Mouse (Mus musculus): Measurements from ENCODE around the gene Fars2. TPM values are rescaled to one million over a fixed set of nuclear protein-coding genes. Genes with fewer than 3 reads are reported as not detected.

The Fars2 gene
- polyA plus RNA-seq, 1 experiment from 2014 or later: 31.7 TPM

DNA sequence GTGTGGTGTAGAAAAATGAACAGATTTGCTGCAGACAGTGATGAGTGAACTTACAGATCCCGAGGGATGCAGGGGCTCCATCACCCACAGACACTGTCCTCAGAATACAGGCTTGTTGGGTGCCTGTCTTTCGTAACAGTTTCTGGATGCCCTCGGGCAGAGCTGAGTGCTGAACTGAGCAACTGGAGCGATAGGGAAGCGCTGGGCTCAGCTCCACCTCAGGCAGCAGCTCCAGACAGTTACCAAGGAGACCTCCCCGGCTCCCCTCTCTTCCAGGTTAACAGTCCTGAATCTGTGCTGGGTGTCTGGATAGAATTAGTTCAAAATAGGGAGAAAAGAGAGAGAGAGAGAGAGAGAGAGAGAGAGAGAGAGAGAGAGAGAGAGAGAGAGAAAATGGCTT, 433.5 kb downstream of the Fars2 start:
- WGBS: 57% methylated on average over 6 of the region's 6 CpGs
- H3K36me3 ChIP-seq (ENCODE audit: control insufficient read depth, insufficient read depth, low read length): no peaks in the 10 kb centered on the region
- no peak overlapping the region for H3K9ac ChIP-seq (ENCODE audit: low read length)
- no peaks in the 10 kb centered on the region for H3K27me3 ChIP-seq (ENCODE audit: control insufficient read depth, insufficient read depth, low read length)
- H3K4me2 ChIP-seq (ENCODE audit: low read depth, low read length, severe bottlenecking): no peak overlapping the region
- peaks cover 2% of the 10 kb centered on the region; the same call in 1 of the 2 replicates for H3K4me1 ChIP-seq (replicated peaks; ENCODE audit: control insufficient read depth, insufficient read depth, low read length)
- ATAC-seq (replicated peaks; ENCODE audit: low FRiP score) (no peak), DNase-seq (ENCODE audit: low spot score) (no peak)
- H3K4me3 ChIP-seq (ENCODE audit: low read depth, low read length): no peak overlapping the region
- H3K27ac ChIP-seq (ENCODE audit: low read depth, low read length): no peak overlapping the region
- H3K9me3 ChIP-seq (ENCODE audit: control insufficient read depth, low read length): no peaks in the 10 kb centered on the region

DNA sequence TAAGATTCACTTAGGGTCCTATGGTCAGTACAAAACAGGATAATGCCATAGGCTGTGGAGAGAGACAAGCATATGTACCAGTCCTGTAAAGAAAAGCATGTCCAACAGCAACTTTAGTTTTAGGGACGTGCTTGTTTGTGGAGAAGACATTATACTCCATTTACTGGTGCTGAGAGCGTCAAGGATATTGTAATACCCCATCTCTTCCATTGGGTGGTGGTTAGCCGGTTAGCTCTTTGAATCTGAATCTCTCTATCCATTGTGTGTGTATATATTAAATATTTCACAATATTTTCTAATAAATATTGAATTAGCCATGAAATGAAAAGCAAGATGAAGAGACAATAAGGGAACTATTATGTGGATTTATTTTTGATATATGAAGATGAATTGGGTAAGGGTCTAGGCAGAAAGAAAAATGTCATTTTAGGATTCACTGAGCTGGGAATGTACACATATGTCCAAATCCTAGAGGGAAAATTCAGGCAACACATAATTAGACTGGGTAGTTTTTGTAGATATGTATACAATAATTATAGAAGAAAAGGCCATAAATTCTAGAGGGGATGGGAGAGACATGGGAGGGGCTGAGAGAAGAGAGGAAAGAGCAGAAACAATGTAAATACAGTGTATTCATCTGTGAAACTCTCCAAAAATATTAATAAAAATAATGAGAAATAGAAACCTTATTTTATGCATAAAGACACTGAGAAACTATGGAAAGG, 435.5 kb downstream of the Fars2 start:
- H3K36me3 ChIP-seq (ENCODE audit: control insufficient read depth, insufficient read depth, low read length): no peaks in the 10 kb centered on the region
- no peaks in the 10 kb centered on the region for H3K9me3 ChIP-seq (ENCODE audit: control insufficient read depth, low read length)
- no peak for ATAC-seq (replicated peaks; ENCODE audit: low FRiP score)
- DNase-seq (ENCODE audit: low spot score): no peak
- H3K27me3 ChIP-seq (ENCODE audit: control insufficient read depth, insufficient read depth, low read length): no peaks in the 10 kb centered on the region
- H3K4me3 ChIP-seq (ENCODE audit: low read depth, low read length): no peak overlapping the region
- H3K4me2 ChIP-seq (ENCODE audit: low read depth, low read length, severe bottlenecking): no peak overlapping the region
- peaks cover 2% of the 10 kb centered on the region; the same call in 1 of the 2 replicates for H3K4me1 ChIP-seq (replicated peaks; ENCODE audit: control insufficient read depth, insufficient read depth, low read length)
- no peak overlapping the region for H3K27ac ChIP-seq (ENCODE audit: low read depth, low read length)
- WGBS: 84% methylated on average over 3 of the region's 3 CpGs
- no peak overlapping the region for H3K9ac ChIP-seq (ENCODE audit: low read length)

DNA sequence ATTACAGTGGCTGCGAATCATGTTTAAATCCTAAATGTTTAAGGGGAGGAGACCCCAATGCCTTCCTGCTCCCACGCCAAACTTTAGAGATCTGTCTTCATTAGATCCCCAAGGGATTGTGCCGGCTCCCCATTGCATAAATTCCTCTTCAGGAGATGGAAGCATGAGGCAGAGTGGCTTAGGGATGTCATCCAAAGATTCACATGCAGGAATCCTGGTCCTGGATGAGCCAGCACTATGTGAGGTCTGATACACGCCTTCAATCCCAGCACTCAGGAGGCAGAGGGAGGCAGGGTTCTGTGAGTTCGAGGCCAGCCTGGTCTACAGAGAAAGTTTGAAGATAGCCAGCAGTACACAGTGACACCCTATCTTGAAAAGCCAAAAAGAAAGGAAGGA, 436.0 kb downstream of the Fars2 start:
- ATAC-seq (replicated peaks; ENCODE audit: low FRiP score) (no peak), DNase-seq (ENCODE audit: low spot score) (no peak)
- peaks cover 2% of the 10 kb centered on the region; the same call in 1 of the 2 replicates for H3K4me1 ChIP-seq (replicated peaks; ENCODE audit: control insufficient read depth, insufficient read depth, low read length)
- no peak overlapping the region for H3K9ac ChIP-seq (ENCODE audit: low read length)
- no peaks in the 10 kb centered on the region for H3K36me3 ChIP-seq (ENCODE audit: control insufficient read depth, insufficient read depth, low read length)
- H3K9me3 ChIP-seq (ENCODE audit: control insufficient read depth, low read length): no peaks in the 10 kb centered on the region
- H3K27ac ChIP-seq (ENCODE audit: low read depth, low read length): no peak overlapping the region
- H3K4me2 ChIP-seq (ENCODE audit: low read depth, low read length, severe bottlenecking): no peak overlapping the region
- H3K4me3 ChIP-seq (ENCODE audit: low read depth, low read length): no peak overlapping the region
- H3K27me3 ChIP-seq (ENCODE audit: control insufficient read depth, insufficient read depth, low read length): no peaks in the 10 kb centered on the region
- WGBS: 84% methylated on average over 5 of the region's 5 CpGs

DNA sequence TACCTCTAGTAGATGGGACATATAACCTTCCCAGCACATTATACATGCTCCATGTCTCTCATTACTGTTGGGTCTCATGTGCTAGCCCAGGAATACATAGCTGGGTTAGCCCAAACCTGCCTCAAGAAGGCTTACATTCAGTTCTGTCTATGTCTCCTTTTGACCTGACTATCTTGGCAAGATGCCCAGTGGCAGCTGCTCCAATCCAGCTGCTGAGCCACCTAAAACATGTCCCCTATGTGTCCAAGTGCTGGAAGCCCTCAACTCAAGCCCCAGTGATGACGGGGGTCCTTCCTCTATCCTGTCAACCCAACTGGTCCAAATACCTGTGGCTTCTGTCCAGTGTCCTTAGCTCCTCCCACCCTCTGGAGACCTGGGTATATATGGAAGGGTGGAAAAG, 437.5 kb downstream of the Fars2 start:
- Histone ChIP-seq H3K4me3 (ENCODE audit: low read depth, low read length) (no peak overlapping the region), H3K36me3 (ENCODE audit: control insufficient read depth, insufficient read depth, low read length) (no peaks in the 10 kb centered on the region), H3K9ac (ENCODE audit: low read length) (no peak overlapping the region), H3K4me2 (ENCODE audit: low read depth, low read length, severe bottlenecking) (no peak overlapping the region), H3K4me1 (replicated peaks; ENCODE audit: control insufficient read depth, insufficient read depth, low read length) (peaks cover 2% of the 10 kb centered on the region; the same call in 1 of the 2 replicates), H3K27me3 (ENCODE audit: control insufficient read depth, insufficient read depth, low read length) (no peaks in the 10 kb centered on the region), H3K9me3 (ENCODE audit: control insufficient read depth, low read length) (no peaks in the 10 kb centered on the region), H3K27ac (ENCODE audit: low read depth, low read length) (no peak overlapping the region)
- 91% methylated on average over 1 of the region's 1 CpGs for WGBS
- no peak for DNase-seq (ENCODE audit: low spot score)
- ATAC-seq (replicated peaks; ENCODE audit: low FRiP score): no peak

DNA sequence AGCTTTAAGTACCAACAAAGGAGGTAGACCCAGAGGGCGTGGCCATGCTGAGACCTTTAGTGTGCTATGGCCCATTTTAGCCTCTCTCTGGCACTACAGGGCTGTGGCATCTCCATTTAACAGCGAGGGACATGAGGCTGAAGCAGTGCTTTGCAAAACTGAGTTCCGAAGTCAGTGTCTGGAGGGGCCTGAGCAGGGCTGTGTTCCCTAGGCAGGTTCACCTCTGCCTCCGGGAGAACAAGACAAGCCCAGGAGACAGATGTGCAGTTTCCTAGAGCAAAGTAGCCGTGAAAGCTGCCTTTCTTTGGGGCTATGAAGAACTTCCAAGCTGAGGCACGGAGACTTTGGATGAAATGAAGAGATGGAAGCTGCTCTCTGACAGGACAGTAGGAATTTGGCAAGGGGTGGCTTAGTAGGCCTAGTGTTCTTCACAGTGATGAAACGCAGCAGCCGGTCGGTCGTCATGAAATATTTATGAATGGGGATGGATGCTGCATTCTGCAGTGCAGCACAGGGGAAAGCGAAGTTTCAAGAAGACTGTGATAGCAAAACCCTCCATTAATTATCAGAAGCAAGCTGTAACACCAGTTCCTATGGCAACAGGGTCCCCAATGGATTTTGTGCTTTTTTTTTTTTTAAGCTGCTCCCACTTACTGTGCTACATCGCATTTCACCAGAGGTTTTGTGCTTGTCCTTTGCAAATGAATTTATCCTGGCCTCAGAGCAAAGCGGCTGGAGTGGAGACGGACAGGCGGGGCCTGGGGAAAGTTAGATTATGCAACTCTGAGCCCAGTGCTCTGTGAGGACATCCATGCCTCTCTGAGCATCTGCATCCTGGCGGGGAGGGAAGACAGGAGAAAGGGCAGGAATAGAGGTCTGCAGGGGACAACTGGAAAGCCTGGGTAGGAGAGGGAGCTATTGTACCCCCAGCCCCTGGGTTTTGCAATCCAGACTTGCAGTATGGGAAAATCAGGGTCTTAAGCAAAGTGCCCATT, 445.5 kb downstream of the Fars2 start:
- Histone ChIP-seq H3K9me3 (ENCODE audit: control insufficient read depth, low read length) (no peaks in the 10 kb centered on the region), H3K27me3 (ENCODE audit: control insufficient read depth, insufficient read depth, low read length) (no peaks in the 10 kb centered on the region), H3K4me2 (ENCODE audit: low read depth, low read length, severe bottlenecking) (no peak overlapping the region), H3K9ac (ENCODE audit: low read length) (no peak overlapping the region), H3K4me3 (ENCODE audit: low read depth, low read length) (no peak overlapping the region), H3K36me3 (ENCODE audit: control insufficient read depth, insufficient read depth, low read length) (no peaks in the 10 kb centered on the region), H3K4me1 (replicated peaks; ENCODE audit: control insufficient read depth, insufficient read depth, low read length) (peaks cover 7% of the 10 kb centered on the region), H3K27ac (ENCODE audit: low read depth, low read length) (peak overlapping the region; percentile 32; the same call in 1 of the 2 replicates)
- DNase-seq (ENCODE audit: low spot score) (no peak), ATAC-seq (replicated peaks; ENCODE audit: low FRiP score) (0 out of 2 replicates have a peak, but pooled peaks have one; percentile 36)
- 63% methylated on average over 16 of the region's 16 CpGs for WGBS

DNA sequence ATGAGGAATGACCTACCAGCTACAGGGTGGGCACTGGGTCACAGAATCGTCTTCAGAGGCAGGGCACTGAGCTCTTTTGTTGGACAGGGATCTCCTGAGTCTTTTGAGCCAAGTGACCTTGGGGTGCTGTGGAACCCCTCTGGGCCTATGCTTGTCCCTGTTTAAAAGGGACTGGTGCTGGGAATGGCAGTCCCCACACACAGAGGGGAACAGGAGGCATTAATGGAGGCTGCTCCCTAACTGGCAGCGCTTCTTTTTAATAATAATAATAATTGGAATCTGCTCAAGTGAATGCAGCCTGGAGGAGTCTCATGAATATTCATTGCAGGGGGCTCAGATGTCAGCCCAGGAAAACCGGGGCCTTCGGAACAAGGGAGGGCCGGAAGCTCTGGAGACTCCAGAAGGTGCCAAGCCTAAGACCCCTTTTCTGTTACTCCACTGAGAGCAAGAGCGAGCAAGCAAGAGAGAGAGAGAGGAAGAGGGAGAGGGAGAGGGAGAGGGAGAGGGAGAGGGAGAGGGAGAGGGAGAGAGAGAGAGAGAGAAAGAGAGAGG, 447.6 kb downstream of the Fars2 start:
- Histone ChIP-seq H3K9me3 (ENCODE audit: control insufficient read depth, low read length) (no peaks in the 10 kb centered on the region), H3K4me2 (ENCODE audit: low read depth, low read length, severe bottlenecking) (no peak overlapping the region), H3K4me1 (replicated peaks; ENCODE audit: control insufficient read depth, insufficient read depth, low read length) (peaks cover 7% of the 10 kb centered on the region), H3K4me3 (ENCODE audit: low read depth, low read length) (no peak overlapping the region), H3K36me3 (ENCODE audit: control insufficient read depth, insufficient read depth, low read length) (no peaks in the 10 kb centered on the region), H3K9ac (ENCODE audit: low read length) (no peak overlapping the region), H3K27me3 (ENCODE audit: control insufficient read depth, insufficient read depth, low read length) (no peaks in the 10 kb centered on the region), H3K27ac (ENCODE audit: low read depth, low read length) (no peak overlapping the region)
- no peak for DNase-seq (ENCODE audit: low spot score)
- peak; percentile 78 for ATAC-seq (replicated peaks; ENCODE audit: low FRiP score)
- WGBS: 27% methylated on average over 6 of the region's 6 CpGs

DNA sequence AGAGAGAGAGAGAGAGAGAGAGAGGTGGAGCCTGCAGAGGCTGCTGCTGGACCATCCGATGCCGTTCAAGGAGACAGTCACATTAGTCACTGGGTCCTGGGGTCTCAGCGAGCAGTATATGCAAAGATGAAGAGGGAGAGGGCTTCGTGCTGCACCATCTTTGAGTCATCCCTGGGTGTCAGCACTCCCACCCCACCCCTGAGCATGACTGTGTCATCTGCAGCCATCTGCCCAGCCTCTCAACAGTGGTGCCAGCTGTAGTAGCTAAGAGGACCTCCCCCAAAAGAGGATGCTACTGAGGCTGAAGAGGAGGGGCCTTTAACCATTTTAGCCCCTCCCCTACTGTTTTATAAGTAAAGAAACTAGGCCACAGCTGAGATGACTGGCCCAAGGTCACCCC, 459.6 kb downstream of the Fars2 start:
- H3K27ac ChIP-seq (ENCODE audit: low read depth, low read length): no peak overlapping the region
- no peak overlapping the region for H3K9ac ChIP-seq (ENCODE audit: low read length)
- H3K36me3 ChIP-seq (ENCODE audit: control insufficient read depth, insufficient read depth, low read length): no peaks in the 10 kb centered on the region
- H3K4me3 ChIP-seq (ENCODE audit: low read depth, low read length): no peak overlapping the region
- H3K9me3 ChIP-seq (ENCODE audit: control insufficient read depth, low read length): no peaks in the 10 kb centered on the region
- 68% methylated on average over 4 of the region's 4 CpGs for WGBS
- H3K4me1 ChIP-seq (replicated peaks; ENCODE audit: control insufficient read depth, insufficient read depth, low read length): no peaks in the 10 kb centered on the region; the same call in 1 of the 2 replicates
- H3K4me2 ChIP-seq (ENCODE audit: low read depth, low read length, severe bottlenecking): no peak overlapping the region
- no peak for ATAC-seq (replicated peaks; ENCODE audit: low FRiP score)
- no peaks in the 10 kb centered on the region for H3K27me3 ChIP-seq (ENCODE audit: control insufficient read depth, insufficient read depth, low read length)
- DNase-seq (ENCODE audit: low spot score): no peak

DNA sequence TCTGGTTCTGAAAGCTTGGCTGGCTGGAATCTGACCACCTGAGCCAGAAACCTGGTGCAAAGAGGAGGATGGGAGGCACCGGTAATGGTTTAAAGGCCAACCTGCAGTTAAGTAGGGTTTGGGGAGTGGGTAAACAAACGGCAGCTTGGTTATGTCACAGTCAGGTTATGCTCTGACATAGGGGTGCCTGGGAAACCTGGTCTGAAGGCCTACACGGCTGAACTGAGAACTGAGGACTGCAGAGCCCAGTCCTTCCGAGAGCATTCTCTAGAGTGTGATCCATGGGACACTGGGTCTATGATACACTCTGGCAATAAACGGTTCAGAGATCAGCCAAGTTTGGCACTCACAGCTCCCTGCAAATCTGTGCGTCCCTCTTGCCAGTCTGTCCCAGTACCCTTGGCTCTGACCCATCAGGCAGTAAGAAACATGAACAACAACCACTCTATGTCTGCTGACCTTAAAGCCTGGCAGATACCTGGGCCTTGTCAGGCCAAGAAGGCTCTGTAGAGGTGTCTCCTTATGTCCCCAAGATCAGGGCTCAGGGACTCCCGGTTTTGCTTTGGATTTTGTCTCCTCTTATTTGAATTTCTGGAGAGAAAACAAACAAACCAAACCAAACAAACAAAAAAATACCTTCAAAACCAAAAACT, 460.8 kb downstream of the Fars2 start:
- no peak overlapping the region; the same call in 1 of the 2 replicates for H3K4me3 ChIP-seq (ENCODE audit: low read depth, low read length)

More for the DNA sequence above, 460.8 kb downstream of the Fars2 start:
- Histone ChIP-seq H3K9me3 (ENCODE audit: control insufficient read depth, low read length) (no peaks in the 10 kb centered on the region), H3K27ac (ENCODE audit: low read depth, low read length) (no peak overlapping the region), H3K27me3 (ENCODE audit: control insufficient read depth, insufficient read depth, low read length) (no peaks in the 10 kb centered on the region), H3K4me2 (ENCODE audit: low read depth, low read length, severe bottlenecking) (no peak overlapping the region; the same call in 1 of the 2 replicates), H3K36me3 (ENCODE audit: control insufficient read depth, insufficient read depth, low read length) (no peaks in the 10 kb centered on the region), H3K9ac (ENCODE audit: low read length) (no peak overlapping the region), H3K4me1 (replicated peaks; ENCODE audit: control insufficient read depth, insufficient read depth, low read length) (peaks cover 10% of the 10 kb centered on the region)
- DNase-seq (ENCODE audit: low spot score): no peak
- 63% methylated on average over 7 of the region's 7 CpGs for WGBS
- ATAC-seq (replicated peaks; ENCODE audit: low FRiP score): peak; percentile 33
